Mouse (Mus musculus) liver, embryonic 11.5 days (tissue): ENCODE measurements around the gene Rarg. TPM values are rescaled to one million over a fixed set of nuclear protein-coding genes. Genes with fewer than 3 reads are reported as not detected.

Source experiments
- ATAC-seq: fragments of 200-750 bp; cut with Nextera tagmentation; replicated peaks from 2 replicates; pipeline ENCODE4 v1.8.0; 2017; ENCODE audit warnings: moderate number of reproducible peaks, mild to moderate bottlenecking, moderate TSS enrichment, moderate library complexity; ENCODE audit not compliant: low FRiP score
- DNase-seq: peaks from one replicate; pipeline ENCODE4 v3.0.0-alpha.2; 2017; ENCODE audit warnings: low spot score
- H3K27ac ChIP-seq: fragments of 300-500 bp; sonication (generic); 2 replicates; pipeline ENCODE4 v1.5.1; 2014; ENCODE audit warnings: mild to moderate bottlenecking, low read depth, low read length, control low read depth
- H3K27me3 ChIP-seq: fragments of 300-500 bp; sonication (generic); replicated peaks from 2 replicates; pipeline ENCODE4 v1.6.1; 2014; ENCODE audit warnings: low read length, mixed read lengths; ENCODE audit not compliant: control insufficient read depth, insufficient read depth
- H3K36me3 ChIP-seq: fragments of 300-500 bp; sonication (generic); 2 replicates; pipeline ENCODE4 v1.6.1; 2014; ENCODE audit warnings: mild to moderate bottlenecking, low read length, moderate library complexity, mixed read lengths; ENCODE audit not compliant: control insufficient read depth, insufficient read depth
- H3K4me1 ChIP-seq: fragments of 300-500 bp; sonication (generic); replicated peaks from 2 replicates; pipeline ENCODE4 v1.6.1; 2014; ENCODE audit warnings: low read length, mixed read lengths; ENCODE audit not compliant: control insufficient read depth, insufficient read depth
- H3K4me2 ChIP-seq: fragments of 300-500 bp; sonication (generic); 2 replicates; pipeline ENCODE4 v1.6.1; 2014; ENCODE audit warnings: mild to moderate bottlenecking, control low read depth, moderate library complexity
- H3K4me3 ChIP-seq: fragments of 300-500 bp; sonication (generic); 2 replicates; pipeline ENCODE4 v1.5.1; 2014; ENCODE audit warnings: low read depth, low read length, control low read depth
- H3K9ac ChIP-seq: fragments of 300-500 bp; sonication (generic); 2 replicates; pipeline ENCODE4 v1.6.1; 2014; ENCODE audit warnings: low read depth, low read length, control low read depth
- H3K9me3 ChIP-seq: fragments of 300-500 bp; sonication (generic); 2 replicates; pipeline ENCODE4 v1.6.1; 2016; ENCODE audit warnings: low read length, inconsistent platforms, mixed read lengths; ENCODE audit not compliant: control insufficient read depth
- WGBS: fragments of 180-500 bp; shearing (Covaris S2); extraction: QIAGEN DNeasy Blood & Tissue Kit; methylation state at CpG from one replicate; pipeline ENCODE4 v1.1.7; 2014; 5-methylcytosine and 5-hydroxymethylcytosine counted together
- polyA plus RNA-seq: library from polyadenylated mRNA; unstranded; fragments of >200 nt; fragmentation: Nextera tagmentation; extraction: Ambion mirVana; gene quantifications from 2 replicates; pipeline ENCODE4 v1.2.1, GENCODE M21; 2014

Gene Rarg
- polyA plus RNA-seq, 1 experiment from 2014 or later, result 11.5 TPM

DNA sequence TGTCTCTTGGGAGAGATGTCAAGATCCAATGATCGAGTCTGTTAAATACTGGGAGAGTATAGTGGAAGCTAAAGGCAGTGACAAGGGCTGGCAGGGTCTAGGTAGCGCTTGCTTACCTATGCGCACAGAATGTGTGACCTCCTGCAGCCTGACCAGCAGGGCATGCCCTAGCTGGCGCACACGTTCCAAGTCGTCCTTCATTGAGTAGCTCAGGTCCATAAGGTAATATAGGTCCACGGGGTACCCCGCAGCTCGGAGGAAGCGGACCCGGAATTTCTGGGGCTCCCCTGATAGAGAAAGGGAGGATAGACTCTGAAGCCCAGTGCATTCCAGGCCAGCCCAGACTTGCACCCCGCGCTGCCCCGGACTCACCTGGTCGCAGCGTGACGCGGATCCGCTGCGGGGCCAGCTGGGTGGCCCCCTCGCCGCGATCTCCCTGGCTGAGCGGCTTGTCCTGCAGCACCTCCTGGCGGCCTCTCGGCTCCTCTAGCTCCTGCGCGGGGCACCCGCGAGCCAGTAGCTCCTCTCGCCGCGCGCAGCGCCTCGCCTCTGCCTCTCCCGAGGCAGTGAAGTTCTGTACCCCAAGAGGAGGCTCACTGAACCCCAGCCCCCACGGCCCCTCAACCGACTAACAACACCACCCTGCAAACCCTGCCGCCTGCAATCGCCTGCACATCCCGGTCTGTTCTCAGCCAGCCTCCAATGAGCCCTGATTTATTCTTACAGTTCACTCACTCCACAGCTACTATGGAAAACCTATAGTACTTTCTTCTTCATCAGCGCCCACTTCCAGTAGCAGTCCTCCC, 32.9 kb downstream of the Rarg start:
- Histone ChIP-seq H3K4me1 (peaks cover 14% of the 10 kb centered on the region), H3K4me3 (peak overlapping the region; percentile 47), H3K36me3 (no peaks in the 10 kb centered on the region), H3K9me3 (no peaks in the 10 kb centered on the region), H3K27ac (no peak overlapping the region), H3K27me3 (peaks cover 21% of the 10 kb centered on the region), H3K4me2 (peak overlapping the region; percentile 96), H3K9ac (0 out of 2 replicates have a peak overlapping the region, but pooled peaks have one; percentile 20)
- ATAC-seq (peak; percentile 80), DNase-seq (peak; percentile 81)
- 4% methylated on average over 43 of the region's 43 CpGs for WGBS

- no peak overlapping the region for H3K4me3 ChIP-seq
- DNase-seq, result no peak
- H3K27me3 ChIP-seq, result peaks cover 21% of the 10 kb centered on the region
- H3K9me3 ChIP-seq, result no peaks in the 10 kb centered on the region
- H3K9ac ChIP-seq, result no peak overlapping the region
- ATAC-seq, result no peak
- 68% methylated on average over 10 of the region's 10 CpGs for WGBS
- no peaks in the 10 kb centered on the region for H3K36me3 ChIP-seq
- peaks cover 14% of the 10 kb centered on the region for H3K4me1 ChIP-seq
- no peak overlapping the region for H3K27ac ChIP-seq
- H3K4me2 ChIP-seq, result no peak overlapping the region
Observed at GRCm38 (mm10) chr15:102222386-102222785, 34.9 kb downstream of the Rarg start.

- Histone ChIP-seq H3K27me3 (peaks cover 5% of the 10 kb centered on the region; the same call in 1 of the 2 replicates), H3K4me2 (no peak overlapping the region), H3K4me3 (no peak overlapping the region), H3K9ac (no peak overlapping the region), H3K4me1 (no peaks in the 10 kb centered on the region), H3K27ac (no peak overlapping the region), H3K36me3 (peaks cover 25% of the 10 kb centered on the region), H3K9me3 (no peaks in the 10 kb centered on the region)
- WGBS, result 86% methylated on average over 7 of the region's 7 CpGs
- ATAC-seq (no peak; the same call in 1 of the 2 replicates), DNase-seq (no peak)
Observed at GRCm38 (mm10) chr15:102217325-102217724, 40.0 kb downstream of the Rarg start.

GRCm38 (mm10) chr15:102216459-102217228, 40.7 kb downstream of the Rarg start:
- Histone ChIP-seq H3K36me3 (peaks cover 27% of the 10 kb centered on the region), H3K4me1 (no peaks in the 10 kb centered on the region), H3K9me3 (no peaks in the 10 kb centered on the region), H3K27me3 (no peaks in the 10 kb centered on the region), H3K4me2 (no peak overlapping the region), H3K4me3 (no peak overlapping the region), H3K27ac (no peak overlapping the region), H3K9ac (no peak overlapping the region)
- DNase-seq (no peak), ATAC-seq (no peak)
- 84% methylated on average over 16 of the region's 16 CpGs for WGBS

DNA sequence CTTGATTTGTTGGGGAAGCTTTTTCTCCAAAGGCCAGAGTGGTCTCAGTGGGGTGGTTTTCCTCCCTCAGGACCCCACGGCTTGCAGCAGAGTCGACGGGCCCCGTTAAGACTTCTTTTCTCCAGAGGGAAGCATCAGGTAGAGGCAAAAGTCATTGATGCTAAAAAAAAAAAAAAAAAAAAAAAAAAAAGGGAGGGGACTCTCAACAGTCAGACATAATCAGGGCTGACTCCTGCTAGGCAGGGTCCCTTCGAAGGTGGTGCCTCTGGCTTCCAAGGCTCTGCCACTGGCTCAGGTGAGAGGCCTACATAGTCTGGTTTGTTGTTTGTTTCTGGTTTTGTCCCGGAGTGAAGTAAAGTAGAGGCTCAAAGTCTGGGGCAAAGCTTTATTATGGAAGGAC, 41.7 kb downstream of the Rarg start:
- no peak for DNase-seq
- Histone ChIP-seq H3K4me1 (no peaks in the 10 kb centered on the region), H3K9ac (no peak overlapping the region), H3K9me3 (no peaks in the 10 kb centered on the region), H3K4me3 (no peak overlapping the region), H3K36me3 (peaks cover 31% of the 10 kb centered on the region), H3K4me2 (no peak overlapping the region), H3K27me3 (no peaks in the 10 kb centered on the region), H3K27ac (no peak overlapping the region)
- 77% methylated on average over 6 of the region's 6 CpGs for WGBS
- no peak for ATAC-seq

GRCm38 (mm10) chr15:102214132-102214531, 43.2 kb downstream of the Rarg start:
- Histone ChIP-seq H3K9me3 (no peaks in the 10 kb centered on the region), H3K4me3 (no peak overlapping the region), H3K27ac (no peak overlapping the region), H3K36me3 (peaks cover 37% of the 10 kb centered on the region), H3K4me1 (no peaks in the 10 kb centered on the region), H3K9ac (no peak overlapping the region), H3K27me3 (no peaks in the 10 kb centered on the region), H3K4me2 (no peak overlapping the region)
- no peak for DNase-seq
- no peak for ATAC-seq
- 57% methylated on average over 2 of the region's 2 CpGs for WGBS

- Histone ChIP-seq H3K27ac (no peak overlapping the region), H3K9ac (no peak overlapping the region), H3K9me3 (no peaks in the 10 kb centered on the region), H3K27me3 (no peaks in the 10 kb centered on the region), H3K36me3 (peaks cover 49% of the 10 kb centered on the region), H3K4me3 (no peak overlapping the region), H3K4me2 (no peak overlapping the region), H3K4me1 (peaks cover 11% of the 10 kb centered on the region)
- DNase-seq (no peak), ATAC-seq (no peak)
- WGBS, result 84% methylated on average over 6 of the region's 6 CpGs
Observed at GRCm38 (mm10) chr15:102211895-102212294, 45.4 kb downstream of the Rarg start.

DNA sequence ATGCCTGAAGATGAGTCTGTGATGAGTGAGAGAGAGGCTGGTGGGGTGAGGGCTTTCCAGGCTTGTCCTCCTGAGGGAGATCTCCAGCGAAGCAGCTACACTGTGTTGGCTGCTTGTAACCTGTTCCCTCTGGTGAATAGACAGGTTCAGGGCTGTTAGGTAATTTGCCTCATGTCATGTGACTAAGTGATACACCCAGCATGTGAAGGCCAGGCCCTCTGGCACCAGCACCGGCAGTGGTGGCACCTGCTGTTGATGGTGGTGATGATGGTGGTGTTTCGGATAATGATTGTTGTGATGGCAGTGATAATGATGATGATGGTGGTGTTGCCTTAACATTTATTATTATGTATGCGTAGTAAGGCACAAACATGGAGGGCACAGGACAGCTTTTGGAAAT, 46.5 kb downstream of the Rarg start:
- H3K4me2 ChIP-seq, result no peak overlapping the region
- no peak overlapping the region for H3K4me3 ChIP-seq
- DNase-seq (no peak), ATAC-seq (no peak)
- H3K27ac ChIP-seq, result no peak overlapping the region
- WGBS, result 92% methylated on average over 4 of the region's 4 CpGs
- peaks cover 52% of the 10 kb centered on the region for H3K36me3 ChIP-seq
- no peak overlapping the region for H3K9ac ChIP-seq
- peaks cover 14% of the 10 kb centered on the region for H3K4me1 ChIP-seq
- no peaks in the 10 kb centered on the region for H3K9me3 ChIP-seq
- no peaks in the 10 kb centered on the region for H3K27me3 ChIP-seq
